12 mouse cellular contexts compared by ENCODE assay signal in the genomic region with DNA sequence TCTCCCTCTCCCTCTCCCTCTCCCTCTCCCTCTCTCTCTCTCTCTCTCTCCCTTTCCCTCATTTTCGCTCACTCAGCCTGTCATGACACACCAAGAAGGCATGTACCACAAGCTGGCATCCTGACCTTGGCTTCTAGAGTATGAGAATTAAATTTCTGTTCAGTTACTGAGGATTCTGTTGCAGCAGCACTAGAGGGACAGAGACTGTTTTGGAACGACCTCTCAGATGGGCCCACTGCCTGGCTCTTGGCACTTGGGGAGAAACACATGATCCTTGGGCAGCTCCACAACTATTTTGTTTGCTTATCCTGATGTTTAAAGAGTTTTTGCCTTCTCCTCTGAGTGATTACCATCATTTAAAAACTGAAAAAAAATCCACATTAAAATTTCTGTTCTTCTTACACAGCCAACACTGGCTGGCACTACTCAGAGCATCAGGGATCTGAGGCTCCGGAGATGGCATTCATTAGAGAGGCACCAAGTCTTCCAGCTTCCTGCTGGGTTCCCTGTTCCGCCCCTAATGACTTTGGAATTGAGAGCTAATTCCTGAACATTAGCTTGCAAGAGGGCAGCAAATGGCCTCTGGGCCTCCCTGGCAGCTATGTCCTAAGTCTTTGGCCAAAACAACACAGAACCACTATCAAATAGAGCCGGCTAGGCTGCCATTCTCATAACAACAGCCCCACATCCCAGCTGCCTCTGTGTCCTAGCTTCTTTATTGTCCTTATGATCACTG.
DNase-seq lines count a peak whose midpoint lies in the region; ATAC-seq and TF ChIP-seq lines count a peak whose summit lies in the region.
"Had no signal": no experiment of that assay in that cellular context is flagged by ENCODE, and none has a peak within 500 bp of the region (broad histone marks: within the 10 kb centered on the region; RNA-seq: fewer than 3 reads in every experiment).

No protein-coding gene starts in this region.

- no peaks in the 10 kb centered on the region for H3K27me3 ChIP-seq in forebrain, embryonic 14.5 days (replicated peaks; ENCODE audit: control insufficient read depth, insufficient read depth, low read length)
- H3K27me3 ChIP-seq in forebrain, embryonic 15.5 days, result no peaks in the 10 kb centered on the region
- H3K27me3 ChIP-seq in stomach, postnatal 0 days (ENCODE audit: control insufficient read depth, insufficient read depth, low read length), result no peaks in the 10 kb centered on the region
- H3K27me3 ChIP-seq: forebrain, embryonic 12.5 days had no signal

- H3K4me2 ChIP-seq in forebrain, embryonic 14.5 days (ENCODE audit: low read length), result no peak overlapping the region
- H3K4me2 ChIP-seq in forebrain, embryonic 15.5 days (replicated peaks), result no peak overlapping the region
- H3K4me2 ChIP-seq in stomach, postnatal 0 days (replicated peaks; ENCODE audit: low read depth), result no peak overlapping the region
- H3K4me2 ChIP-seq: forebrain, embryonic 12.5 days had no signal

- H3K4me3 ChIP-seq in forebrain, embryonic 14.5 days (ENCODE audit: low read depth, low read length), result no peak overlapping the region
- H3K4me3 ChIP-seq in forebrain, embryonic 15.5 days, result no peak overlapping the region
- no peak overlapping the region for H3K4me3 ChIP-seq in stomach, postnatal 0 days (ENCODE audit: low read depth, low read length)
- H3K4me3 ChIP-seq: forebrain, embryonic 12.5 days had no signal

- DNase-seq in forebrain, embryonic 14.5 days (ENCODE audit: low spot score), result peak; percentile 16
- peak; percentile 5 for DNase-seq in urinary bladder, postnatal 14 days (ENCODE audit: low spot score)
- DNase-seq in urinary bladder, postnatal 25 days (ENCODE audit: low spot score), result no peak
- DNase-seq in cerebellum, postnatal 36 days, result peak; percentile 24 to 33
- DNase-seq in stomach, postnatal 0 days (ENCODE audit: low spot score), result no peak
- DNase-seq in spleen, adult 18-20 months, result no peak
- no peak for DNase-seq in kidney, postnatal 36 days

- TF ChIP-seq EP300 in stomach, postnatal 0 days (optimal IDR thresholded peaks at IDR 0.05), result no peak

- H3K4me1 ChIP-seq in forebrain, embryonic 14.5 days (ENCODE audit: control insufficient read depth, insufficient read depth, low read length), result no peaks in the 10 kb centered on the region
- no peaks in the 10 kb centered on the region for H3K4me1 ChIP-seq in forebrain, embryonic 15.5 days
- H3K4me1 ChIP-seq in stomach, postnatal 0 days (replicated peaks; ENCODE audit: control insufficient read depth, insufficient read depth), result no peaks in the 10 kb centered on the region
- H3K4me1 ChIP-seq: forebrain, embryonic 12.5 days had no signal

- no peak for TF ChIP-seq CTCF in stomach, postnatal 0 days (IDR thresholded peaks at IDR 0.05; ENCODE audit: low read depth)

- no peak for ATAC-seq in forebrain, embryonic 14.5 days
- ATAC-seq in forebrain, embryonic 15.5 days (replicated peaks), result no peak
- no peak for ATAC-seq in stomach, postnatal 0 days (ENCODE audit: low FRiP score, low TSS enrichment)
- ATAC-seq: intestine, embryonic 16.5 days; midbrain, embryonic 16.5 days had no signal

- no peak overlapping the region for H3K9ac ChIP-seq in forebrain, embryonic 14.5 days (ENCODE audit: low read length)
- H3K9ac ChIP-seq in forebrain, embryonic 15.5 days (replicated peaks), result no peak overlapping the region
- H3K9ac ChIP-seq in stomach, postnatal 0 days (ENCODE audit: low read length), result no peak overlapping the region
- H3K9ac ChIP-seq: forebrain, embryonic 12.5 days; liver, embryonic 14.5 days had no signal

- no peaks in the 10 kb centered on the region for H3K9me3 ChIP-seq in forebrain, embryonic 14.5 days (replicated peaks; ENCODE audit: control insufficient read depth, low read length)
- no peaks in the 10 kb centered on the region for H3K9me3 ChIP-seq in forebrain, embryonic 15.5 days
- H3K9me3 ChIP-seq in stomach, postnatal 0 days (ENCODE audit: control insufficient read depth, low read length), result no peaks in the 10 kb centered on the region
- H3K9me3 ChIP-seq: forebrain, embryonic 12.5 days had no signal

- no peak overlapping the region for H3K27ac ChIP-seq in forebrain, embryonic 14.5 days (ENCODE audit: low read depth, low read length)
- H3K27ac ChIP-seq in forebrain, embryonic 15.5 days (replicated peaks), result no peak overlapping the region
- H3K27ac ChIP-seq in stomach, postnatal 0 days (replicated peaks), result 0 out of 2 replicates have a peak overlapping the region, but pooled peaks have one; percentile 24
- H3K27ac ChIP-seq: forebrain, embryonic 12.5 days; liver, embryonic 14.5 days had no signal

- no peaks in the 10 kb centered on the region for H3K36me3 ChIP-seq in forebrain, embryonic 14.5 days (ENCODE audit: control insufficient read depth, insufficient read depth, low read length)
- H3K36me3 ChIP-seq in forebrain, embryonic 15.5 days, result no peaks in the 10 kb centered on the region
- H3K36me3 ChIP-seq in stomach, postnatal 0 days (ENCODE audit: control insufficient read depth, insufficient read depth, low read length), result no peaks in the 10 kb centered on the region
- H3K36me3 ChIP-seq: forebrain, embryonic 12.5 days had no signal

- WGBS in forebrain, embryonic 14.5 days, result 37% methylated on average over 4 of the region's 5 CpGs
- WGBS in forebrain, embryonic 15.5 days, result 51% methylated on average over 5 of the region's 5 CpGs
- WGBS in stomach, postnatal 0 days, result 44% methylated on average over 5 of the region's 5 CpGs

Comparison
In these comparisons a context has a peak if more than half of its experiments do, and no peak if none do; other contexts are left out.
1. DNase-seq: peak in forebrain, embryonic 14.5 days (single experiment), urinary bladder, postnatal 14 days (single experiment) and cerebellum, postnatal 36 days (2 of 2); none in urinary bladder, postnatal 25 days (single experiment), stomach, postnatal 0 days (single experiment), spleen, adult 18-20 months (0 of 2) and kidney, postnatal 36 days (0 of 2).